Mouse (Mus musculus) brown adipose tissue, adult 24 weeks (tissue): ENCODE measurements at regions not wholly inside any gene's neighbourhood (a gene's known extent, or its start where the extent isn't known, plus 50 kb on each side); places are given as distances from the start of the nearest gene placed in this dataset.

Experiments used
- H3K27ac ChIP-seq: fragments of 200-500 bp; replicated peaks from 2 replicates; pipeline ENCODE4 v1.5.1; 2012; ENCODE audit warnings: low read depth, mild to moderate bottlenecking, low read length
- H3K4me1 ChIP-seq: fragments of 200-500 bp; 2 replicates; pipeline ENCODE4 v1.6.1; 2012; ENCODE audit warnings: low read length, mixed read lengths; ENCODE audit not compliant: control insufficient read depth, insufficient read depth, insufficient read length
- H3K4me3 ChIP-seq: fragments of 200-500 bp; 2 replicates; pipeline ENCODE4 v1.5.1; 2012; ENCODE audit warnings: low read depth, mild to moderate bottlenecking, low read length, moderate library complexity; ENCODE audit not compliant: insufficient read depth

GRCm38 (mm10) chr14:62171256-62172047 lies 120.9 kb upstream of the Rnaseh2b start:
- Histone ChIP-seq H3K4me3 (no peak overlapping the region), H3K27ac (no peak overlapping the region), H3K4me1 (no peaks in the 10 kb centered on the region; the same call in 1 of the 2 replicates)

GRCm38 (mm10) chr14:62173835-62174530 lies 118.4 kb upstream of the Rnaseh2b start:
- H3K27ac ChIP-seq: no peak overlapping the region
- no peak overlapping the region for H3K4me3 ChIP-seq

DNA sequence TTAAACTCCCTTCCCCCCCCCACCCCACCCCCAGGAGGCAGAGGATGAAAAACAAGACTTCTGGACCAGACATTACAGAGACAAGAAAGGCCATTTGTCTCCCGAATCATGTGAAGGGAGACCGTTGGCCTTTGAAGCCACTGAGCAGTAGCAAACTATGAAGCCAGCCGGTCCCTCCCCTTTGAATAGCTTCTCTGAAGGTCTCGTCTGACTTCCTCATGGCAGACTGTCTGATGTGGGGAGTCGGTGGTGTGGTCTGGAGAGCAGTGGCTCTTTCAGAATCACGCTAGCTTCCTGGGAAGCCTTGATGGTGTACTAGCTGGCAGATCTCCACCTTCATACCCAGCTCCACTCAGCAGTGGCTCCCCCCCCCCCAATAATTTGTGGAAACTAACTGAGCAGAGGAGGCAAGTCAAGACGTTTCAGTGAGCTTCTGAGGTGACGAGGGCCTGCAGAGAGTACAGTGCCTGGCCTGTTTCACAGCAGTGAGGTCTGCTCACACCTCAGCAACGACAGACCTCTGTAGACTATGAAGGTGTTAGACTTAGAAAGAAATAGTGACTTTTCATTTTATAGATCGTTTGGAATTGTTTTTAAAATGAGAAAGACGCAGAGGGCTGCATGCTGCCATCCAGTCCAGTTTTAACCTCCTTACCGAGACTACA lies 116.9 kb upstream of the Rnaseh2b start:
- H3K4me1 ChIP-seq: no peaks in the 10 kb centered on the region; the same call in 1 of the 2 replicates
- no peak overlapping the region for H3K4me3 ChIP-seq
- no peak overlapping the region for H3K27ac ChIP-seq

More at GRCm38 (mm10) chr14:62173835-62174530, 118.4 kb upstream of the Rnaseh2b start:
- no peaks in the 10 kb centered on the region; the same call in 1 of the 2 replicates for H3K4me1 ChIP-seq

DNA sequence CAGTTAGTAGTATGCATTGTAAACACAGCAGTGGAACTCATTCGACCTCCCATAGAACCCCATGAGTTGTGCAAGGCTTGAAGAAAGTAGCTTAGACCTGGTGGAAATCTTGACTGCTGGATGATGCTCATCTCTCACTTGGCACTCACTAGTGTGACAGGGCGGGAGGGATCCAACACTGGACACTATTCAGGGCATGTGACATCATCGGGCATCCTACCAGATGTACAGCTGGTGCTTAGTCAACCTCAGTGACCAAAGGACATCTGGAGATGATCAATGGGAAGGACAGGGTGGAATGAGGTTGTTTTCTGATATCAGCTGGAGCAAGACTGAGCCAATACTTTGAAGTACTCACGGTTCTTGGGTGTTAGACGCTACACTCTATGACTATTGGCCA lies 114.9 kb upstream of the Rnaseh2b start:
- H3K27ac ChIP-seq: no peak overlapping the region
- H3K4me1 ChIP-seq: no peaks in the 10 kb centered on the region; the same call in 1 of the 2 replicates
- H3K4me3 ChIP-seq: no peak overlapping the region

DNA sequence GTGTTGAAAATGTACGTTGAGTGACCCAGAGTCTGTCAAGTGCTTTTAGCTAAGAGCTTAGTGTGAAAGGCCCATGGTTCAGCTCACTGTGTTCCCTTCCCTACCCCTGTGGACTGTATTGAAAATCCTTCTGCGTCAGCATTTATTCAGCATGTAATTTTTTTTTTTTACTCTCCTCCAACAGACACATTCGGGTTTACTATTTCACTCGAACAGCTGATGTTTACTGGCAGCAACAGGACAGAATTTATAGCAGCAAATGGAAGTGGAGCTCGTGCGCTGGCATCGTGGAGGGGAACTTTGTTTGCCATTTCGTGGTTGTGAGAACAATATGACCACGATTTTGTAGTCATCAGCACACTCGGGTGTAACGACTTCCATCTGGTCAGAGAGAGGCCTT lies 105.0 kb upstream of the Rnaseh2b start:
- no peaks in the 10 kb centered on the region for H3K4me1 ChIP-seq

DNA sequence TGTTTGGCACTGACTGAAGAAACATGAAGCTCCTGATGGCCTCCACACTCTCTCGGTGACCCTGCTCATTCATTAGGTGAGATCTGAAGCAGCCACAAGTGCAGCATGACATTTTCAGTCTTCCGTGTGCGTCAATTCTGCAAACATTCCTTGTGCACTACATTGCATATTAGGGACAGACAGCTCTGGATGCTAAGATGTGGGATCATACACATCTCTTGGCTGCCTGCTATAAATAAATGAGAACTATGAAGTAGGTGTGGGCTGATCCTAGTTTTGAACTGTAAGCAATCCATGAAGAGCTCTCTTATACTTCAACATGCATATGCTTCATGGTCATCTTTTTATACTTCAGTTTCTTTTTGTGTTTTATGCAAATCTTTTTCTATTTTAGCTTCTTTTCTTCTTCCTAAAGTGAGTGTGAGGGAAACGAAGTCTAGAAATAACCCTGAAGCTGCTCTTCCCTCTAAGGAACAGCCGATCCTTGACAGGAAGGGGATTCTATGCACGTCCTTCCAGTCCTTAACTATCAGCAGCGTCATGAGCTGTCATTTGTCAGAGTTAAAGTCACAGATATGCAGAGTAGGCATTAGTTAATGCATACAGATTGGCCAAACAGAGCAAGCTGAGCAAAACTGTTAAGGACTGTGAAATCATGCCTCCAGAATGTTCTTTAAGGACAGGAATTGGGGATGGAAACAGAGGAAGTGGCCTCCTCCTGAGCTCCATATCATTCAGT lies 104.1 kb upstream of the Rnaseh2b start:
- H3K4me1 ChIP-seq: no peaks in the 10 kb centered on the region
- no peak overlapping the region for H3K27ac ChIP-seq
- H3K4me3 ChIP-seq: no peak overlapping the region

More for the DNA sequence above, 105.0 kb upstream of the Rnaseh2b start:
- no peak overlapping the region for H3K4me3 ChIP-seq
- no peak overlapping the region for H3K27ac ChIP-seq

DNA sequence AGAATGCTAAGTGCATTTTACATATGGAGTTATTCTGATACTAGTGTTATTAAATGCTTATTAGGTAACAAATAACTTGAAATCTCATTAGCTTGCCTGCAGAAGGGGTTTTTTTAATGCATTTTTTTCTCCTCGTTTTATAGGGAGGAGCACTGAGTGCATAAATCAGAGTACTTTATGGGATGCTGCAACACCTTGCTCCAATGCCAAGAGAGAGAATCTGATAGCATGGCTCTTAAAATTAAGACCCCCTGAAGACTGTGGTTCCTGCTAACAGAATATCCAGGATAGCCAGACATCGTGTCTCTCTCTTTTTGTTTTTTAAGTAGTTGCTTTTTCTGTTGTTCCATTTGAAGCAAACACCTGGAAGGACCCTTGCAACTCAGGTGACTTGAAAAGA lies 100.8 kb upstream of the Rnaseh2b start:
- H3K4me1 ChIP-seq: no peaks in the 10 kb centered on the region
- no peak overlapping the region for H3K4me3 ChIP-seq
- no peak overlapping the region for H3K27ac ChIP-seq

- Histone ChIP-seq H3K27ac (no peak overlapping the region), H3K4me1 (no peaks in the 10 kb centered on the region), H3K4me3 (no peak overlapping the region)
Measured at GRCm38 (mm10) chr14:62192814-62193213, 99.6 kb upstream of the Rnaseh2b start.

GRCm38 (mm10) chr14:62193371-62193770 lies 99.0 kb upstream of the Rnaseh2b start:
- Histone ChIP-seq H3K4me3 (no peak overlapping the region), H3K4me1 (no peaks in the 10 kb centered on the region), H3K27ac (no peak overlapping the region)

- Histone ChIP-seq H3K4me1 (no peaks in the 10 kb centered on the region), H3K27ac (no peak overlapping the region)
Measured at GRCm38 (mm10) chr14:62196776-62197175, 95.6 kb upstream of the Rnaseh2b start.

GRCm38 (mm10) chr14:62198476-62199190 lies 93.8 kb upstream of the Rnaseh2b start:
- Histone ChIP-seq H3K4me3 (no peak overlapping the region), H3K4me1 (no peaks in the 10 kb centered on the region), H3K27ac (no peak overlapping the region)

More at GRCm38 (mm10) chr14:62196776-62197175, 95.6 kb upstream of the Rnaseh2b start:
- no peak overlapping the region for H3K4me3 ChIP-seq

DNA sequence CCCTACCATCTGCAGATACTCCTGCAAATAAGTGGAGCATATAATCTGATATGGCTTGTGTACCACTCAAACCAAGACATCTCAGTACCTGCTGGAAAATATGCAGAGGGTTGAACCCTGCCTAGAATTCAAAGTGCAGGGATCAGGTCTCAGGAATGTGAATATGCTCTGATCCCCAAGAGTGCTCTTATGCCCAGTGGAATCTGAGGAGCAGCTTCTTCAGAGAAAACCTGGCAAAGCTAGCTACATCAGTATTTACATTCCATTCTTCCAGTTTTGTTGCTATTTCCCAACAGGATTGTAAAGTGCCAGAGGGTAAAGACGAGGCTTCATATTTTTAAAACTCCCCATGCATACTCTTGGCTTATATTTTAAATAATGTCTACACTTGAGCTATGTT lies 77.3 kb upstream of the Rnaseh2b start:
- Histone ChIP-seq H3K4me1 (no peaks in the 10 kb centered on the region), H3K4me3 (no peak overlapping the region), H3K27ac (no peak overlapping the region)

GRCm38 (mm10) chr14:62216995-62217394 lies 75.4 kb upstream of the Rnaseh2b start:
- H3K4me1 ChIP-seq: no peaks in the 10 kb centered on the region
- no peak overlapping the region for H3K27ac ChIP-seq
- no peak overlapping the region for H3K4me3 ChIP-seq

DNA sequence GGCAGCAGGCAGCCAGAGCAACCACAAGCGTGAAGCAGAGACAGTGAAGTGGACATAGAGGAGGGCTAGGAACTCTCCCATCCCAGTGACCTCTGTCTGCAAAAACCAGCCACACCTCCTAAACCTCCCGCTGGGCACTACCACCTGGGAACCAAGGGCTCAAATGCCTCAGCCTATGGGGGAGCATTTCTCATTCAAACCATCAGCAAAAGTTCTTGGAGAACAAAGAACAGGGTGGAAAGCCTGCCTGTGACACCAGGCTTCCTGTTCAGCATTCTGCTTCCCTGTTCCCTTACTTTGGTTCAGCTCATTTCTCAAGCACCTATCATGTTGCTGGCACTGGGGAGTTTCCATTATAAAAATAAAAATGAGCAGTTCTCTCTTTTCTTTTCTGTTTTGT lies 74.4 kb upstream of the Rnaseh2b start:
- Histone ChIP-seq H3K4me1 (no peaks in the 10 kb centered on the region; the same call in 1 of the 2 replicates), H3K4me3 (no peak overlapping the region), H3K27ac (no peak overlapping the region)
